Mouse (Mus musculus): Measurements from ENCODE around the gene Pik3ap1. TPM values are rescaled to one million over a fixed set of nuclear protein-coding genes. Genes with fewer than 3 reads are reported as not detected.
A peak's percentile ranks its signal among the peaks of the same experiment; 100 is the strongest.

Gene Pik3ap1
- polyA plus RNA-seq, 1 experiment from 2014 or later = 1.6 TPM

GRCm38 (mm10) chr19:41387262-41387661 is 2.4 kb upstream of the Pik3ap1 start:
- Histone ChIP-seq H3K4me1 (replicated peaks; ENCODE audit: control insufficient read depth, insufficient read depth) (0 out of 2 replicates have a peak, but pooled peaks cover 2% of the 10 kb centered on the region), H3K9ac (ENCODE audit: low read length) (no peak overlapping the region), H3K27me3 (ENCODE audit: control insufficient read depth, insufficient read depth, low read length) (no peaks in the 10 kb centered on the region), H3K36me3 (ENCODE audit: control insufficient read depth, insufficient read depth, low read length) (no peaks in the 10 kb centered on the region), H3K4me3 (ENCODE audit: low read depth, low read length) (no peak overlapping the region), H3K4me2 (replicated peaks; ENCODE audit: low read depth) (no peak overlapping the region), H3K9me3 (ENCODE audit: control insufficient read depth, low read length) (no peaks in the 10 kb centered on the region), H3K27ac (replicated peaks) (no peak overlapping the region)
- WGBS = 72% methylated on average over 2 of the region's 2 CpGs
- no peak for ATAC-seq (ENCODE audit: low FRiP score, low TSS enrichment)
- TF ChIP-seq CTCF (IDR thresholded peaks at IDR 0.05; ENCODE audit: low read depth) = no peak
- no peak for TF ChIP-seq EP300 (optimal IDR thresholded peaks at IDR 0.05)
- DNase-seq (ENCODE audit: low spot score) = no peak

- no peak overlapping the region for H3K9ac ChIP-seq (ENCODE audit: low read length)
Observed at GRCm38 (mm10) chr19:41384406-41384851, 473 bp downstream of the Pik3ap1 start.

GRCm38 (mm10) chr19:41382391-41382978 is 2.4 kb downstream of the Pik3ap1 start:
- Histone ChIP-seq H3K4me2 (replicated peaks; ENCODE audit: low read depth) (no peak overlapping the region), H3K9me3 (ENCODE audit: control insufficient read depth, low read length) (no peaks in the 10 kb centered on the region), H3K27ac (replicated peaks) (no peak overlapping the region), H3K9ac (ENCODE audit: low read length) (no peak overlapping the region), H3K36me3 (ENCODE audit: control insufficient read depth, insufficient read depth, low read length) (no peaks in the 10 kb centered on the region), H3K4me3 (ENCODE audit: low read depth, low read length) (no peak overlapping the region), H3K27me3 (ENCODE audit: control insufficient read depth, insufficient read depth, low read length) (no peaks in the 10 kb centered on the region), H3K4me1 (replicated peaks; ENCODE audit: control insufficient read depth, insufficient read depth) (0 out of 2 replicates have a peak, but pooled peaks cover 2% of the 10 kb centered on the region)
- 65% methylated on average over 3 of the region's 3 CpGs for WGBS
- DNase-seq (ENCODE audit: low spot score) (no peak), ATAC-seq (ENCODE audit: low FRiP score, low TSS enrichment) (peak; percentile 71)
- TF ChIP-seq EP300 (optimal IDR thresholded peaks at IDR 0.05) (no peak), CTCF (IDR thresholded peaks at IDR 0.05; ENCODE audit: low read depth) (no peak)

More at GRCm38 (mm10) chr19:41384406-41384851, 473 bp downstream of the Pik3ap1 start:
- 14% methylated on average over 12 of the region's 12 CpGs for WGBS
- TF ChIP-seq CTCF (IDR thresholded peaks at IDR 0.05; ENCODE audit: low read depth) (peak; percentile 54), EP300 (optimal IDR thresholded peaks at IDR 0.05) (no peak)
- Histone ChIP-seq H3K27me3 (ENCODE audit: control insufficient read depth, insufficient read depth, low read length) (no peaks in the 10 kb centered on the region), H3K4me2 (replicated peaks; ENCODE audit: low read depth) (peak overlapping the region; percentile 92), H3K9me3 (ENCODE audit: control insufficient read depth, low read length) (no peaks in the 10 kb centered on the region), H3K4me1 (replicated peaks; ENCODE audit: control insufficient read depth, insufficient read depth) (0 out of 2 replicates have a peak, but pooled peaks cover 2% of the 10 kb centered on the region), H3K27ac (replicated peaks) (no peak overlapping the region), H3K4me3 (ENCODE audit: low read depth, low read length) (peak overlapping the region; percentile 45), H3K36me3 (ENCODE audit: control insufficient read depth, insufficient read depth, low read length) (no peaks in the 10 kb centered on the region)
- DNase-seq (ENCODE audit: low spot score) (no peak), ATAC-seq (ENCODE audit: low FRiP score, low TSS enrichment) (no peak)

GRCm38 (mm10) chr19:41381581-41382239 is 3.2 kb downstream of the Pik3ap1 start:
- H3K4me3 ChIP-seq (ENCODE audit: low read depth, low read length) = no peak overlapping the region
- no peaks in the 10 kb centered on the region for H3K36me3 ChIP-seq (ENCODE audit: control insufficient read depth, insufficient read depth, low read length)
- 57% methylated on average over 9 of the region's 9 CpGs for WGBS
- no peaks in the 10 kb centered on the region for H3K9me3 ChIP-seq (ENCODE audit: control insufficient read depth, low read length)
- H3K9ac ChIP-seq (ENCODE audit: low read length) = no peak overlapping the region
- ATAC-seq (ENCODE audit: low FRiP score, low TSS enrichment) = peak; percentile 21; the same call in 1 of the 2 replicates
- no peak overlapping the region for H3K27ac ChIP-seq (replicated peaks)
- DNase-seq (ENCODE audit: low spot score) = no peak
- no peaks in the 10 kb centered on the region for H3K27me3 ChIP-seq (ENCODE audit: control insufficient read depth, insufficient read depth, low read length)
- no peak overlapping the region for H3K4me2 ChIP-seq (replicated peaks; ENCODE audit: low read depth)
- TF ChIP-seq CTCF (IDR thresholded peaks at IDR 0.05; ENCODE audit: low read depth) (no peak), EP300 (optimal IDR thresholded peaks at IDR 0.05) (no peak)
- H3K4me1 ChIP-seq (replicated peaks; ENCODE audit: control insufficient read depth, insufficient read depth) = 0 out of 2 replicates have a peak, but pooled peaks cover 2% of the 10 kb centered on the region

DNA sequence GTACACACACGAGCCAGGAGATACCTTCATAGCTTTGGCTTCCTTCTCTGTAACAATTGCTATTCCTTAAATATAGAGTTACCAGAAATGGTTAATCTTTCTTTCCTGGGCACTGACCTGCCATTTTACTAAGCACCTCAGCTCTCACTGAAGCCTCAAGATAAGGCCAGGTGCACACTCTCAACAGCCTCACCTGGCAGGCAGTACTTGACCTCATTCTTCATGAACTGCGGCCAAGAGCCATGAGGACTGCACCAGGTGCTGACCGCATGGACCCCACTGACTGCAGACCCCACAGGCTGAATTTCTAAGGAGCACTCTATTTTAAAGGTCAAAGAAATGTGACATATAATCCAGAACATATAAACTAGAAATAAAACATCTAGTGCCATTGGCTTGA is 5.7 kb downstream of the Pik3ap1 start:
- no peak overlapping the region for H3K9ac ChIP-seq (ENCODE audit: low read length)
- TF ChIP-seq CTCF (IDR thresholded peaks at IDR 0.05; ENCODE audit: low read depth) = no peak
- H3K27ac ChIP-seq (replicated peaks) = no peak overlapping the region
- DNase-seq (ENCODE audit: low spot score) (no peak), ATAC-seq (ENCODE audit: low FRiP score, low TSS enrichment) (no peak)
- H3K4me1 ChIP-seq (replicated peaks; ENCODE audit: control insufficient read depth, insufficient read depth) = no peaks in the 10 kb centered on the region
- H3K4me2 ChIP-seq (replicated peaks; ENCODE audit: low read depth) = no peak overlapping the region
- H3K27me3 ChIP-seq (ENCODE audit: control insufficient read depth, insufficient read depth, low read length) = no peaks in the 10 kb centered on the region
- 83% methylated on average over 3 of the region's 3 CpGs for WGBS
- no peak overlapping the region for H3K4me3 ChIP-seq (ENCODE audit: low read depth, low read length)
- H3K9me3 ChIP-seq (ENCODE audit: control insufficient read depth, low read length) = no peaks in the 10 kb centered on the region
- H3K36me3 ChIP-seq (ENCODE audit: control insufficient read depth, insufficient read depth, low read length) = no peaks in the 10 kb centered on the region

DNA sequence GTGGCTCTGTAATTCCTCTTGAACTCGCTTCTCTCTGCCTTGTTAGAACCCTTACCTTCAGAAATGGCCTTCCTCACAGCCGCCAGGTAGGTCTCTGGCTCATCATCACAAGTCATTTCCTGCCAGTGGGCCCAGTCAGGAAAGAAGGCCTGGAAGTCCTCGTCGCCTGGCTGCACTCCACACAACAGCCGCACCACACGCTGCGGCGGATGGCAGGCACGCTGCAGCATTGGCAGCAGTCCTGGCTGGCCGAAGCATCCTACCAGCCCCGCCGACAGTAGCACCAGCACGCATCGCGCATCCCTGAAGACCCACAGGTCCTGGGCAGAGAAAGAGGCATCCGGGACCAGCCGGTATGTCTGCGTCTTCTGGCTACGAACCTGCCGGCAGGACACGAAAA is 9.1 kb downstream of the Pik3ap1 start:
- H3K9ac ChIP-seq (ENCODE audit: low read length) = no peak overlapping the region
- H3K4me2 ChIP-seq (replicated peaks; ENCODE audit: low read depth) = no peak overlapping the region
- H3K9me3 ChIP-seq (ENCODE audit: control insufficient read depth, low read length) = no peaks in the 10 kb centered on the region
- H3K27ac ChIP-seq (replicated peaks) = no peak overlapping the region
- DNase-seq (ENCODE audit: low spot score) (no peak), ATAC-seq (ENCODE audit: low FRiP score, low TSS enrichment) (no peak)
- H3K36me3 ChIP-seq (ENCODE audit: control insufficient read depth, insufficient read depth, low read length) = no peaks in the 10 kb centered on the region
- TF ChIP-seq EP300 (optimal IDR thresholded peaks at IDR 0.05) (no peak), CTCF (IDR thresholded peaks at IDR 0.05; ENCODE audit: low read depth) (no peak)
- H3K27me3 ChIP-seq (ENCODE audit: control insufficient read depth, insufficient read depth, low read length) = no peaks in the 10 kb centered on the region
- H3K4me3 ChIP-seq (ENCODE audit: low read depth, low read length) = no peak overlapping the region
- 88% methylated on average over 21 of the region's 21 CpGs for WGBS
- no peaks in the 10 kb centered on the region for H3K4me1 ChIP-seq (replicated peaks; ENCODE audit: control insufficient read depth, insufficient read depth)

Measured in stomach, postnatal 0 days (tissue).